Mouse (Mus musculus): ENCODE data around the gene Nol12. TPM values are rescaled to one million over a fixed set of nuclear protein-coding genes. Genes with fewer than 3 reads are reported as not detected.

Nol12 gene
- polyA plus RNA-seq (2015; fragmentation: Nextera tagmentation; extraction: Ambion mirVana): 47.4 and 49.9 TPM in 2 replicates

GRCm38 (mm10) chr15:78934784-78935320 lies at the start of gene Nol12:
Gene Nol12, plus strand, starts transcription at chr15:78934933.
- Histone ChIP-seq H3K27me3 (replicated peaks) (no peaks in the 10 kb centered on the region), H3K4me3 (replicated peaks) (peak within 1 kb of the TSS; percentile 72), H3K36me3 (peaks cover 24% of the 10 kb centered on the region), H3K4me2 (peak within 1 kb of the TSS; percentile 75), H3K9ac (peak within 1 kb of the TSS; percentile 62; the same call in 1 of the 2 replicates), H3K4me1 (peaks cover 12% of the 10 kb centered on the region; the same call in 1 of the 2 replicates), H3K27ac (peak within 1 kb of the TSS; percentile 87), H3K9me3 (no peaks in the 10 kb centered on the region)
- WGBS: under 1% methylated on average over 42 of the region's 42 CpGs
- peak; percentile 76 for ATAC-seq (ENCODE audit: insufficient read depth, low FRiP score, low read depth)

GRCm38 (mm10) chr15:78889401-78889853 lies 45.3 kb upstream of the Nol12 start:
- Histone ChIP-seq H3K27me3 (replicated peaks) (no peaks in the 10 kb centered on the region), H3K9me3 (no peaks in the 10 kb centered on the region), H3K4me3 (replicated peaks) (no peak overlapping the region), H3K36me3 (peaks cover 68% of the 10 kb centered on the region), H3K4me2 (no peak overlapping the region), H3K27ac (peak overlapping the region; percentile 41; the same call in 1 of the 2 replicates), H3K9ac (0 out of 2 replicates have a peak overlapping the region, but pooled peaks have one; percentile 2), H3K4me1 (peaks cover 28% of the 10 kb centered on the region)
- ATAC-seq (ENCODE audit: insufficient read depth, low FRiP score, low read depth): peak; percentile 69; the same call in 1 of the 2 replicates
- WGBS: 32% methylated on average over 13 of the region's 13 CpGs

GRCm38 (mm10) chr15:78892440-78892839 lies 42.3 kb upstream of the Nol12 start:
- no peaks in the 10 kb centered on the region for H3K27me3 ChIP-seq (replicated peaks)
- H3K9me3 ChIP-seq: no peaks in the 10 kb centered on the region
- no peak overlapping the region for H3K9ac ChIP-seq
- no peak overlapping the region for H3K27ac ChIP-seq
- WGBS: 34% methylated on average over 7 of the region's 7 CpGs
- H3K36me3 ChIP-seq: peaks cover 46% of the 10 kb centered on the region
- H3K4me2 ChIP-seq: no peak overlapping the region
- no peak for ATAC-seq (ENCODE audit: insufficient read depth, low FRiP score, low read depth)
- peaks cover 42% of the 10 kb centered on the region for H3K4me1 ChIP-seq
- no peak overlapping the region for H3K4me3 ChIP-seq (replicated peaks)

GRCm38 (mm10) chr15:78894726-78895125 lies 40.0 kb upstream of the Nol12 start:
- H3K27ac ChIP-seq: peak overlapping the region; percentile 24; the same call in 1 of the 2 replicates
- no peak for ATAC-seq (ENCODE audit: insufficient read depth, low FRiP score, low read depth)
- peaks cover 35% of the 10 kb centered on the region for H3K36me3 ChIP-seq
- no peaks in the 10 kb centered on the region for H3K9me3 ChIP-seq
- no peak overlapping the region for H3K4me3 ChIP-seq (replicated peaks)
- H3K9ac ChIP-seq: no peak overlapping the region
- no peak overlapping the region for H3K4me2 ChIP-seq
- no peaks in the 10 kb centered on the region for H3K27me3 ChIP-seq (replicated peaks)
- H3K4me1 ChIP-seq: peaks cover 50% of the 10 kb centered on the region
- 60% methylated on average over 13 of the region's 13 CpGs for WGBS

- Histone ChIP-seq H3K4me3 (replicated peaks) (no peak overlapping the region), H3K9me3 (no peaks in the 10 kb centered on the region), H3K4me1 (peaks cover 54% of the 10 kb centered on the region), H3K36me3 (peaks cover 30% of the 10 kb centered on the region), H3K27me3 (replicated peaks) (no peaks in the 10 kb centered on the region), H3K9ac (no peak overlapping the region), H3K4me2 (no peak overlapping the region), H3K27ac (peak overlapping the region; percentile 62; the same call in 1 of the 2 replicates)
- ATAC-seq (ENCODE audit: insufficient read depth, low FRiP score, low read depth): no peak
- WGBS: 81% methylated on average over 2 of the region's 2 CpGs
Measured at GRCm38 (mm10) chr15:78895741-78896140, 39.0 kb upstream of the Nol12 start.

- WGBS: 72% methylated on average over 3 of the region's 3 CpGs
- no peaks in the 10 kb centered on the region for H3K27me3 ChIP-seq (replicated peaks)
- peak; percentile 8; the same call in 1 of the 2 replicates for ATAC-seq (ENCODE audit: insufficient read depth, low FRiP score, low read depth)
- no peaks in the 10 kb centered on the region for H3K9me3 ChIP-seq
- H3K4me1 ChIP-seq: peaks cover 58% of the 10 kb centered on the region
- no peak overlapping the region for H3K4me2 ChIP-seq
- H3K9ac ChIP-seq: no peak overlapping the region
- H3K36me3 ChIP-seq: peaks cover 26% of the 10 kb centered on the region
- no peak overlapping the region for H3K4me3 ChIP-seq (replicated peaks)
- peak overlapping the region; percentile 62; the same call in 1 of the 2 replicates for H3K27ac ChIP-seq
Measured at GRCm38 (mm10) chr15:78896149-78896548, 38.6 kb upstream of the Nol12 start.

- WGBS: 81% methylated on average over 4 of the region's 4 CpGs
- no peaks in the 10 kb centered on the region for H3K27me3 ChIP-seq (replicated peaks)
- H3K9ac ChIP-seq: no peak overlapping the region
- H3K9me3 ChIP-seq: no peaks in the 10 kb centered on the region
- H3K4me3 ChIP-seq (replicated peaks): no peak overlapping the region
- H3K27ac ChIP-seq: peak overlapping the region; percentile 73
- peaks cover 58% of the 10 kb centered on the region for H3K4me1 ChIP-seq
- H3K36me3 ChIP-seq: peaks cover 13% of the 10 kb centered on the region
- no peak for ATAC-seq (ENCODE audit: insufficient read depth, low FRiP score, low read depth)
- H3K4me2 ChIP-seq: no peak overlapping the region
Measured at GRCm38 (mm10) chr15:78897488-78897887, 37.2 kb upstream of the Nol12 start.

GRCm38 (mm10) chr15:78898507-78899001 lies 36.2 kb upstream of the Nol12 start:
- Histone ChIP-seq H3K4me1 (peaks cover 62% of the 10 kb centered on the region), H3K9ac (peak overlapping the region; percentile 42; the same call in 1 of the 2 replicates), H3K27ac (peak overlapping the region; percentile 73), H3K27me3 (replicated peaks) (no peaks in the 10 kb centered on the region), H3K36me3 (peaks cover 5% of the 10 kb centered on the region; the same call in 1 of the 2 replicates), H3K4me3 (replicated peaks) (peak overlapping the region; percentile 86), H3K4me2 (peak overlapping the region; percentile 83), H3K9me3 (no peaks in the 10 kb centered on the region)
- 50% methylated on average over 6 of the region's 6 CpGs for WGBS
- ATAC-seq (ENCODE audit: insufficient read depth, low FRiP score, low read depth): no peak

GRCm38 (mm10) chr15:78899409-78899739 lies 35.4 kb upstream of the Nol12 start, which contains the start of gene Gm49510:
Gene Gm49510, plus strand, starts transcription at chr15:78899667.
- ATAC-seq (ENCODE audit: insufficient read depth, low FRiP score, low read depth): no peak
- Histone ChIP-seq H3K4me1 (peaks cover 55% of the 10 kb centered on the region), H3K4me2 (peak within 1 kb of the TSS; percentile 83), H3K27ac (peak within 1 kb of the TSS; percentile 84), H3K4me3 (replicated peaks) (peak within 1 kb of the TSS; percentile 86), H3K9me3 (no peaks in the 10 kb centered on the region), H3K27me3 (replicated peaks) (no peaks in the 10 kb centered on the region), H3K9ac (peak within 1 kb of the TSS; percentile 84), H3K36me3 (peaks cover 5% of the 10 kb centered on the region)
- 2% methylated on average over 20 of the region's 20 CpGs for WGBS

- peaks cover 50% of the 10 kb centered on the region for H3K4me1 ChIP-seq
- WGBS: under 1% methylated on average over 47 of the region's 47 CpGs
- H3K4me2 ChIP-seq: peak within 1 kb of the TSS; percentile 83
- no peaks in the 10 kb centered on the region for H3K27me3 ChIP-seq (replicated peaks)
- H3K4me3 ChIP-seq (replicated peaks): peak within 1 kb of the TSS; percentile 86
- H3K9ac ChIP-seq: peak within 1 kb of the TSS; percentile 84
- peak; percentile 52; the same call in 1 of the 2 replicates for ATAC-seq (ENCODE audit: insufficient read depth, low FRiP score, low read depth)
- H3K9me3 ChIP-seq: no peaks in the 10 kb centered on the region
- peaks cover 11% of the 10 kb centered on the region for H3K36me3 ChIP-seq
- H3K27ac ChIP-seq: peak within 1 kb of the TSS; percentile 84
Measured at GRCm38 (mm10) chr15:78899740-78900584, 34.8 kb upstream of the Nol12 start, which contains the start of gene Sh3bp1. Gene Sh3bp1, plus strand, starts transcription at chr15:78899768.

- peak; percentile 19; the same call in 1 of the 2 replicates for ATAC-seq (ENCODE audit: insufficient read depth, low FRiP score, low read depth)
- 12% methylated on average over 18 of the region's 18 CpGs for WGBS
- no peaks in the 10 kb centered on the region for H3K9me3 ChIP-seq
- peaks cover 19% of the 10 kb centered on the region for H3K36me3 ChIP-seq
- H3K4me2 ChIP-seq: peak overlapping the region; percentile 83
- peaks cover 49% of the 10 kb centered on the region for H3K4me1 ChIP-seq
- H3K4me3 ChIP-seq (replicated peaks): peak overlapping the region; percentile 86
- H3K27me3 ChIP-seq (replicated peaks): no peaks in the 10 kb centered on the region
- peak overlapping the region; percentile 84 for H3K27ac ChIP-seq
- peak overlapping the region; percentile 84 for H3K9ac ChIP-seq
Measured at GRCm38 (mm10) chr15:78900585-78901421, 33.9 kb upstream of the Nol12 start.
